Mouse (Mus musculus): ENCODE results near the gene 3100002H09Rik. TPM values are rescaled to one million over a fixed set of nuclear protein-coding genes. Genes with fewer than 3 reads are reported as not detected.

3100002H09Rik gene
- total and polyA plus RNA-seq, 3 experiments = not detected

DNA sequence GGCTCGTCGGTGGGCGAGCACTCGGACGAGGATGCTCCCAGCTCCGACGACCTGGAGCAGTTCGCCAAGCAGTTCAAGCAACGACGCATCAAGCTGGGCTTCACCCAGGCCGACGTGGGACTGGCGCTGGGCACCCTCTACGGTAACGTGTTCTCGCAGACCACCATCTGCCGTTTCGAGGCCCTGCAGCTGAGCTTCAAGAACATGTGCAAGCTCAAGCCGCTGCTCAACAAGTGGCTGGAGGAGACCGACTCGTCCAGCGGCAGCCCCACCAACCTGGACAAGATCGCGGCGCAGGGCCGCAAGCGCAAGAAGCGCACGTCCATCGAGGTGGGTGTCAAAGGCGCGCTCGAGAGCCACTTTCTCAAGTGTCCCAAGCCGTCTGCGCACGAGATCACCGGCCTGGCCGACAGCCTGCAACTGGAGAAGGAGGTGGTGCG is 47.8 kb upstream of the 3100002H09Rik start:
- no peak for DNase-seq (ENCODE audit: low read depth, low spot score)
- TF ChIP-seq MYC (IDR thresholded peaks at IDR 0.05; ENCODE audit: low read depth, low read length) (no peak), TAL1 (IDR thresholded peaks at IDR 0.05; ENCODE audit: low read length) (no peak), BHLHE40 (IDR thresholded peaks at IDR 0.05; ENCODE audit: borderline replicate concordance, low read depth, low read length) (no peak), GATA1 (IDR thresholded peaks at IDR 0.05; ENCODE audit: low read depth, low read length) (no peak), TBP (IDR thresholded peaks at IDR 0.05; ENCODE audit: low read depth, low read length) (no peak), KAT2A (conservative IDR thresholded peaks at IDR 0.05; ENCODE audit: low read depth, low read length) (no peak), RAD21 (IDR thresholded peaks at IDR 0.05; ENCODE audit: low read depth, low read length) (no peak), RCOR1 (IDR thresholded peaks at IDR 0.05; ENCODE audit: low read depth, low read length) (no peak), EP300 (IDR thresholded peaks at IDR 0.05; ENCODE audit: low read depth in 1 of 2, low read length in 2 of 2) (no peak), HCFC1 (IDR thresholded peaks at IDR 0.05; ENCODE audit: low read depth, low read length) (no peak), TCF12 (IDR thresholded peaks at IDR 0.05; ENCODE audit: low read depth, low read length) (no peak), CHD1 (IDR thresholded peaks at IDR 0.05; ENCODE audit: low read depth, low read length) (no peak), ETS1 (IDR thresholded peaks at IDR 0.05; ENCODE audit: low read depth, low read length) (no peak), UBTF (IDR thresholded peaks at IDR 0.05; ENCODE audit: borderline replicate concordance, insufficient read depth, low read depth, low read length) (no peak), POLR2A (IDR thresholded peaks at IDR 0.05; ENCODE audit: control insufficient read depth in 1 of 2, insufficient read depth in 1 of 2, low read depth in 1 of 2, low read length in 2 of 2, poor library complexity in 1 of 2) (no peak), MEF2A (IDR thresholded peaks at IDR 0.05; ENCODE audit: extremely low read depth, insufficient replicate concordance, low read depth, low read length, poor library complexity, severe bottlenecking) (no peak), NELFE (IDR thresholded peaks at IDR 0.05; ENCODE audit: low read depth, low read length) (no peak), USF2 (IDR thresholded peaks at IDR 0.05; ENCODE audit: borderline replicate concordance in 1 of 2, insufficient read depth in 1 of 2, low read depth in 1 of 2, low read length in 2 of 2) (no peak)
- no peak overlapping the region for H3K27ac ChIP-seq (ENCODE audit: control insufficient read depth, low read depth, low read length)
- H3K9ac ChIP-seq (ENCODE audit: control insufficient read depth, low read depth, low read length, poor library complexity, severe bottlenecking) = no peak overlapping the region
- no peaks in the 10 kb centered on the region for H3K36me3 ChIP-seq (ENCODE audit: control insufficient read depth in 1 of 2, insufficient read depth in 2 of 2, low read length in 2 of 2)
- no peaks in the 10 kb centered on the region for H3K9me3 ChIP-seq (replicated peaks; ENCODE audit: insufficient read depth, low read length)
- H3K27me3 ChIP-seq (ENCODE audit: control insufficient read depth in 1 of 2, insufficient read depth in 2 of 2, low read length in 2 of 2) = no peaks in the 10 kb centered on the region; a peak in 1 of 4 replicates
- no peak overlapping the region for H3K4me3 ChIP-seq (ENCODE audit: control insufficient read depth in 1 of 2, insufficient read depth in 1 of 2, low read depth in 2 of 2, low read length in 2 of 2)
- H3K4me1 ChIP-seq (ENCODE audit: control insufficient read depth in 1 of 2, insufficient read depth in 2 of 2, low read length in 2 of 2) = no peaks in the 10 kb centered on the region
- H3K79me2 ChIP-seq (ENCODE audit: control insufficient read depth, insufficient read depth, low read length, poor library complexity) = no peaks in the 10 kb centered on the region

DNA sequence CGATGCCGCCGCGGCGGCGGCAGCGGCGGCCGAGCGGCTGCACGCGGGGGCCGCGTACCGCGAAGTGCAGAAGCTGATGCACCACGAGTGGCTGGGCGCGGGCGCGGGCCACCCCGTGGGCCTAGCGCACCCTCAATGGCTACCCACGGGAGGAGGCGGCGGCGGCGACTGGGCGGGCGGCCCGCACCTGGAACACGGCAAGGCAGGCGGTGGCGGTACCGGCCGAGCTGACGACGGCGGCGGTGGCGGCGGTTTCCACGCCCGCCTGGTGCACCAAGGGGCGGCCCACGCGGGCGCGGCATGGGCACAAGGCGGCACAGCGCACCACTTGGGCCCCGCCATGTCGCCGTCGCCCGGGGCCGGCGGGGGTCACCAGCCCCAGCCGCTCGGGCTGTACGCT is 47.2 kb upstream of the 3100002H09Rik start:
- DNase-seq (ENCODE audit: low read depth, low spot score) = no peak
- Histone ChIP-seq H3K27me3 (ENCODE audit: control insufficient read depth in 1 of 2, insufficient read depth in 2 of 2, low read length in 2 of 2) (no peaks in the 10 kb centered on the region; a peak in 1 of 4 replicates), H3K9me3 (replicated peaks; ENCODE audit: insufficient read depth, low read length) (no peaks in the 10 kb centered on the region), H3K79me2 (ENCODE audit: control insufficient read depth, insufficient read depth, low read length, poor library complexity) (no peaks in the 10 kb centered on the region), H3K4me1 (ENCODE audit: control insufficient read depth in 1 of 2, insufficient read depth in 2 of 2, low read length in 2 of 2) (no peaks in the 10 kb centered on the region), H3K36me3 (ENCODE audit: control insufficient read depth in 1 of 2, insufficient read depth in 2 of 2, low read length in 2 of 2) (no peaks in the 10 kb centered on the region), H3K4me3 (ENCODE audit: control insufficient read depth in 1 of 2, insufficient read depth in 1 of 2, low read depth in 2 of 2, low read length in 2 of 2) (no peak overlapping the region), H3K27ac (ENCODE audit: control insufficient read depth, low read depth, low read length) (no peak overlapping the region), H3K9ac (ENCODE audit: control insufficient read depth, low read depth, low read length, poor library complexity, severe bottlenecking) (no peak overlapping the region)
- TF ChIP-seq TCF12 (IDR thresholded peaks at IDR 0.05; ENCODE audit: low read depth, low read length) (no peak), TBP (IDR thresholded peaks at IDR 0.05; ENCODE audit: low read depth, low read length) (no peak), MYB (IDR thresholded peaks at IDR 0.05; ENCODE audit: low read depth, low read length) (no peak), NELFE (IDR thresholded peaks at IDR 0.05; ENCODE audit: low read depth, low read length) (no peak), POLR2AphosphoS2 (IDR thresholded peaks at IDR 0.05; ENCODE audit: low read length) (no peak), SMC3 (IDR thresholded peaks at IDR 0.05; ENCODE audit: low read depth, low read length) (no peak), CHD2 (IDR thresholded peaks at IDR 0.05; ENCODE audit: low read length) (no peak), MAFK (IDR thresholded peaks at IDR 0.05; ENCODE audit: borderline replicate concordance, low read depth, low read length) (no peak), MAZ (IDR thresholded peaks at IDR 0.05; ENCODE audit: low read depth, low read length) (no peak), ZC3H11A (IDR thresholded peaks at IDR 0.05; ENCODE audit: low read depth, low read length) (no peak), USF1 (IDR thresholded peaks at IDR 0.05; ENCODE audit: low read depth, low read length) (no peak)

Data from MEL (cell line).